Mouse (Mus musculus) cerebellum, adult 11-12 months (tissue): ENCODE measurements around the gene Trim7.
"Not testable (repeated sequence)": the region's sequence is repeated elsewhere in the genome, so short reads cannot be mapped to it uniquely, and the experiment has no call there.

Source experiments
- DNase-seq: peaks from one replicate; pipeline ENCODE4 v3.0.0; 2022

Gene Trim7

GRCm38 (mm10) chr11:48803988-48804387 is 22.0 kb upstream of the Trim7 start:
- no peak for DNase-seq

GRCm38 (mm10) chr11:48804922-48805321 is 21.0 kb upstream of the Trim7 start:
- no peak for DNase-seq

- no peak for DNase-seq
Observed at GRCm38 (mm10) chr11:48806856-48807562, 18.9 kb upstream of the Trim7 start.

GRCm38 (mm10) chr11:48807563-48808303 is 18.2 kb upstream of the Trim7 start:
- DNase-seq, result no peak

GRCm38 (mm10) chr11:48808304-48808646 is 17.7 kb upstream of the Trim7 start:
- no peak for DNase-seq

- no peak for DNase-seq
Observed at GRCm38 (mm10) chr11:48808737-48809433, 17.1 kb upstream of the Trim7 start.

- DNase-seq, result no peak
Observed at GRCm38 (mm10) chr11:48809434-48809830, 16.5 kb upstream of the Trim7 start.

GRCm38 (mm10) chr11:48810142-48810541 is 15.8 kb upstream of the Trim7 start:
- no peak for DNase-seq

- no peak for DNase-seq
Observed at GRCm38 (mm10) chr11:48813782-48814181, 12.2 kb upstream of the Trim7 start.

GRCm38 (mm10) chr11:48815851-48816250 is 10.1 kb upstream of the Trim7 start:
- no peak for DNase-seq

GRCm38 (mm10) chr11:48816281-48816781 is 9.6 kb upstream of the Trim7 start:
- DNase-seq, result peak; percentile 84

GRCm38 (mm10) chr11:48816800-48817665 is 8.9 kb upstream of the Trim7 start, which contains the start of gene Trim41:
Gene Trim41, minus strand, starts transcription at chr11:48817353.
- peak; percentile 99 for DNase-seq

- DNase-seq, result no peak
Observed at GRCm38 (mm10) chr11:48817794-48818193, 8.1 kb upstream of the Trim7 start.

GRCm38 (mm10) chr11:48818346-48818745 is 7.6 kb upstream of the Trim7 start:
- DNase-seq, result peak; percentile 75

- DNase-seq, result no peak
Observed at GRCm38 (mm10) chr11:48819614-48820307, 6.2 kb upstream of the Trim7 start.

GRCm38 (mm10) chr11:48820308-48820674 is 5.6 kb upstream of the Trim7 start:
- DNase-seq, result no peak

- not testable (repeated sequence) for DNase-seq
Observed at GRCm38 (mm10) chr11:48821299-48821698, 4.6 kb upstream of the Trim7 start.

GRCm38 (mm10) chr11:48822768-48823512 is 3.0 kb upstream of the Trim7 start:
- no peak for DNase-seq

- DNase-seq, result no peak
Observed at GRCm38 (mm10) chr11:48823536-48823972, 2.4 kb upstream of the Trim7 start.

- DNase-seq, result no peak
Observed at GRCm38 (mm10) chr11:48824311-48824830, 1.6 kb upstream of the Trim7 start.

GRCm38 (mm10) chr11:48826752-48827096 is 784 bp downstream of the Trim7 start:
- no peak for DNase-seq
